Mouse (Mus musculus): ENCODE results near the gene Tor3a.

DNA sequence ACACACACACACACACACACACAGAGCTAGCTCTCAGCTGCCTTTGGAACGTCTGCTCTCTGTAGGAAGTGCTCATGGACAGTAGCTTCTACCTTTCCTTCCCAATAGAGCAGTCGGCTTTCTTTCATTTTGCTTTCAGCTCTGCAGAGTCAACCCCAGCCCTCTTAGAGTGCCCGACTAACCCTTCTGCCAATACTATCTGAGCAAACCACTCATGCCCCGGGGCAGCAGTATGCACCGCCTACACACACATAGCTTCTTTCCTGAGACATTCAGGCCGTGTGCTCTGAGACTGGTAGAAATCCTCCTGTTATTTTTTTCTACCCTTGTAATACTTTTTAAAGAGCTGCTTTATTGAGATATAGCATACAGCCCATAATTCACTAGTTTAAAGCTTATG, 47.9 kb upstream of the Tor3a start:
- no peak for TF ChIP-seq CTCF (IDR thresholded peaks at IDR 0.05; ENCODE audit: low read depth)
- 0 out of 2 replicates have a peak, but pooled peaks have one; percentile 14 for TF ChIP-seq EP300 (IDR thresholded peaks at IDR 0.05; ENCODE audit: low read depth)

Data from liver, embryonic 14.5 days (tissue).